Mouse (Mus musculus): ENCODE results near the gene Olfr538. TPM values are rescaled to one million over a fixed set of nuclear protein-coding genes. Genes with fewer than 3 reads are reported as not detected.

Gene Olfr538
- not detected in 2 replicates for polyA plus RNA-seq (2015; fragmentation: Nextera tagmentation; extraction: Ambion mirVana)

DNA sequence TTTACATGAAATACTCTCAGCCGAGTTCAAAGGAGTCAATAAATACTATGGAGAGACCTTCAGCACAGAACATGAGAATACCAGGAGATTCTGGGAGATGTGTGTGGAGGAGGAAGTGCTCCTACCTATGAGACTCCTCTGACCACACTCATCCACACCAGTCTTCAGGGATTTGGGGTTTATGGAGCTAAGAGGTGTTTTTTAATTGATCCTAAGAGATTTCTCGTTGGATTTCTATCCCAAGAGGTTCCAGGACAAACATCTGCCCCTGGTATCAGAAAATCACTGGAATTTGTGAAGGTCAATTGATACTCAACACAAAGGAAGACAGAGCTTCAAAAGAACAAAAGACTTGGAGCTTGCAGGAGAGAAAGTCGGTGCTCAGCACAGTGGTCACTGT is at the start of gene Olfr538:
Olfr538 (plus strand) TSS at position 301 of the 400 bp plus-strand sequence.

GRCm38 (mm10) chr7:140600969-140601368 is 33.3 kb downstream of the Olfr538 start, which contains the start of gene Olfr46:
TSS of gene Olfr46 (plus strand) at chr7:140601269.

Other genes with a start within 250 kb of the Olfr538 start
- not detected in 2 replicates for gene Olfr525, start 247.0 kb upstream of the Olfr538 start, polyA plus RNA-seq (2015; fragmentation: Nextera tagmentation; extraction: Ambion mirVana)
- not detected in 2 replicates for gene Olfr527, start 233.9 kb upstream of the Olfr538 start, polyA plus RNA-seq (2015; fragmentation: Nextera tagmentation; extraction: Ambion mirVana)
- not detected in 2 replicates for gene Olfr60, start 206.2 kb upstream of the Olfr538 start, polyA plus RNA-seq (2015; fragmentation: Nextera tagmentation; extraction: Ambion mirVana)
- not detected in 2 replicates for gene Olfr530, start 191.6 kb upstream of the Olfr538 start, polyA plus RNA-seq (2015; fragmentation: Nextera tagmentation; extraction: Ambion mirVana)
- gene Olfr531, start 165.0 kb upstream of the Olfr538 start, polyA plus RNA-seq (2015; fragmentation: Nextera tagmentation; extraction: Ambion mirVana): not detected in 2 replicates
- gene Olfr532, start 146.2 kb upstream of the Olfr538 start, polyA plus RNA-seq (2015; fragmentation: Nextera tagmentation; extraction: Ambion mirVana): not detected in 2 replicates
- not detected in 2 replicates for gene Olfr533, start 104.5 kb upstream of the Olfr538 start, polyA plus RNA-seq (2015; fragmentation: Nextera tagmentation; extraction: Ambion mirVana)
- not detected in 2 replicates for gene Olfr535, start 83.7 kb upstream of the Olfr538 start, polyA plus RNA-seq (2015; fragmentation: Nextera tagmentation; extraction: Ambion mirVana)
- not detected in 2 replicates for gene Olfr536, start 60.5 kb upstream of the Olfr538 start, polyA plus RNA-seq (2015; fragmentation: Nextera tagmentation; extraction: Ambion mirVana)
- 0.01 TPM in 1 of 2 replicates, not detected in the other for gene Olfr46, start 33.4 kb downstream of the Olfr538 start, polyA plus RNA-seq (2015; fragmentation: Nextera tagmentation; extraction: Ambion mirVana)
- gene Olfr61, start 61.1 kb downstream of the Olfr538 start, polyA plus RNA-seq (2015; fragmentation: Nextera tagmentation; extraction: Ambion mirVana): not detected in 2 replicates
- not detected in 2 replicates for gene Olfr53, start 78.6 kb downstream of the Olfr538 start, polyA plus RNA-seq (2015; fragmentation: Nextera tagmentation; extraction: Ambion mirVana)
- 0.04 TPM in 2 replicates for gene Olfr539, start 92.0 kb downstream of the Olfr538 start, polyA plus RNA-seq (2015; fragmentation: Nextera tagmentation; extraction: Ambion mirVana)
- gene Olfr45, start 114.1 kb downstream of the Olfr538 start, polyA plus RNA-seq (2015; fragmentation: Nextera tagmentation; extraction: Ambion mirVana): not detected in 2 replicates
- gene Olfr541, start 129.4 kb downstream of the Olfr538 start, polyA plus RNA-seq (2015; fragmentation: Nextera tagmentation; extraction: Ambion mirVana): not detected in 2 replicates
- gene Cyp2e1, start 195.9 kb downstream of the Olfr538 start, polyA plus RNA-seq (2015; fragmentation: Nextera tagmentation; extraction: Ambion mirVana): 0.10 and 0.15 TPM in 2 replicates
- gene Syce1, start 220.0 kb downstream of the Olfr538 start, polyA plus RNA-seq (2015; fragmentation: Nextera tagmentation; extraction: Ambion mirVana): 0.52 and 0.67 TPM in 2 replicates